Comparison of ENCODE assay signal across 28 mouse cellular contexts in the genomic region with DNA sequence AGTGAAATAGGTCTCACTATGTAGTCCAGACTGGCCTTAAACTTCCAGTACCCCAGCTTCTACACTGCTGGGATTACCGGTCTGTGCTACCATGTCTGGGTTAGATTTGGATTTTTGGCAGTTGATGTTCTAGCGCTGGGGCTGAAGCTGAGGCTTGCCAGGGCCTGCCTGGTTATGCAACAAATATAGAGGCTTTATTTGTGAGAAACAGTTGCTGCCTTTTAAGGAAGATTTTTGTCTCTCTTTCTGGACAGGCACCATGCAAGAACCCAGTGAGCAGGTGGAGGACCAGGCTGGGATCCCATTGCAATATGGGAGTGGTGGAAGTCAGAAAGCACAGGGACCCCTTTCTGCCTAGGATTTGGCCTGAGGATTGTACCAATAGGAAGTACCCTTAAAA. TPM values are rescaled to one million over a fixed set of nuclear protein-coding genes. Genes with fewer than 3 reads are reported as not detected.
"Had no signal": no experiment of that assay in that cellular context is flagged by ENCODE, and none has a peak within 500 bp of the region (broad histone marks: within the 10 kb centered on the region; RNA-seq: fewer than 3 reads in every experiment).

No protein-coding gene starts in this region.

- H3K27ac ChIP-seq: gastrocnemius, adult 2 months; heart, adult 2 months; heart, embryonic 10.5 days; hindbrain, embryonic 10.5 days; hindbrain, embryonic 12.5 days; hindbrain, embryonic 14.5 days; intestine, embryonic 15.5 days; layer of hippocampus, adult 2 months; left cerebral cortex, adult 2 months; limb, embryonic 13.5 days; limb, embryonic 15.5 days; liver, embryonic 12.5 days; liver, embryonic 14.5 days had no signal

- H3K9me3 ChIP-seq: heart, embryonic 10.5 days; hindbrain, embryonic 12.5 days; intestine, embryonic 15.5 days; limb, embryonic 15.5 days had no signal

- ATAC-seq: hindbrain, embryonic 16.5 days; inflammation-experienced regulatory T-cells, adult 6 months; intestine, embryonic 15.5 days; intestine, postnatal 0 days; liver, embryonic 12.5 days had no signal

- H3K36me3 ChIP-seq: heart, embryonic 10.5 days; heart, embryonic 12.5 days; hindbrain, embryonic 10.5 days; hindbrain, embryonic 12.5 days; intestine, embryonic 15.5 days; limb, embryonic 13.5 days; limb, embryonic 15.5 days; liver, embryonic 12.5 days had no signal

- H3K4me3 ChIP-seq: gastrocnemius, adult 2 months; heart, adult 2 months; heart, embryonic 10.5 days; heart, embryonic 12.5 days; hindbrain, embryonic 10.5 days; hindbrain, embryonic 12.5 days; intestine, embryonic 15.5 days; layer of hippocampus, adult 2 months; left cerebral cortex, adult 2 months; limb, embryonic 13.5 days; limb, embryonic 15.5 days; liver, embryonic 12.5 days had no signal

- H3K4me2 ChIP-seq: heart, embryonic 12.5 days; hindbrain, embryonic 12.5 days; hindbrain, embryonic 14.5 days; intestine, embryonic 15.5 days; limb, embryonic 13.5 days; limb, embryonic 15.5 days; liver, embryonic 12.5 days had no signal

- H3K27me3 ChIP-seq: heart, embryonic 12.5 days; hindbrain, embryonic 12.5 days; intestine, embryonic 15.5 days; limb, embryonic 13.5 days; limb, embryonic 15.5 days; liver, embryonic 12.5 days had no signal

- H3K9ac ChIP-seq: heart, embryonic 12.5 days; hindbrain, embryonic 12.5 days; hindbrain, embryonic 14.5 days; intestine, embryonic 15.5 days; limb, embryonic 13.5 days; limb, embryonic 15.5 days; liver, embryonic 12.5 days; liver, embryonic 14.5 days had no signal

- DNase-seq: gastrocnemius, adult 2 months; gastrocnemius, postnatal 10 days; gastrocnemius, postnatal 25 days; heart, adult 2 months; heart, postnatal 10 days; heart, postnatal 4 days; kidney, adult 18-20 months; kidney, adult 8-10 months; kidney, postnatal 10 days; kidney, postnatal 25 days; kidney, postnatal 4 days; left cerebral cortex, postnatal 4 days had no signal

RNA-seq across cellular contexts. Expression of gene Aebp1, which starts 20.0 kb away (rescaled TPM):
- total RNA-seq: granulocyte monocyte progenitor cell, adult 5-6 weeks had no signal

RNA-seq across cellular contexts. Expression of gene Pgam2, which starts 38.2 kb away (rescaled TPM):
- total RNA-seq: granulocyte monocyte progenitor cell, adult 5-6 weeks had no signal
